Mouse (Mus musculus): Measurements from ENCODE around the gene Fndc3b.

Fndc3b gene

DNA sequence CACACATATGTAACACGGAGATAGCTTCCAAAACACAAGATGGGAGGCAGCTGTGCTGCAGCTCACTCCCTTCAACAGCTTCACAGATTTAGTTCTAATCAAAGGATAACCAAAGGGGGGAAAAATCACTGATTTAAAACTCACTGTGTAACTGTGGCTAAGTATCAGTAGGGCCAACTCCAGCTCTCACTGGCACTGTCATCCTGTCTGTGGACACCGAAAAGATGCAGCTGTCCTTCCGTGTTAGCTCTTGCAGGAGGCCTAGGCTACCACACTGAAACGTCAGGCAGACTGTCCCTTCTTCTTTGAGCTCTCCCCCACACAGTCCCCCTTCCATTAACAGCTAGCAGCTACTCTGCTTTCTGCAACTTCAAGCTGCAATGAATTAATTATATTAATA lies 89.9 kb downstream of the Fndc3b start:
- DNase-seq (ENCODE audit: low read depth): no peak

DNA sequence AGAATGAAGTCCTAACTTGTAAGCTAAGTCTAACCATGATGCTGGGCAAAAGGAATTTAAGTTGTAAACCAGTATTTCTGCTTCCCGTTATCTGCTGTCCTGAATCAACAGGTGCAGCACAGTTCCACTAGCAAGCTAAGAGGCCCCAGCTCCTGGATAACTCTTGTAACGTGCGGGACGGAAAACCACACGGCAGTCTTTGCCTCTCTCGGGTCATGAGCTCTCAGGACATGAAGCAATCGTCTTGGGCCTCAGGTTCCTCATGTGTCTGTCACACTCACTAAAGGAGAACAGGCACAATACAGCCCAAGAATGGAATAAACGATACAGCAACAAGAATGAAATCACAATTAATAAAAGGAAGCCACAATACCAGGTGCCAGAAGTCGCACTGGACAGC lies 93.4 kb downstream of the Fndc3b start:
- peak; percentile 42 for DNase-seq (ENCODE audit: low read depth)

DNA sequence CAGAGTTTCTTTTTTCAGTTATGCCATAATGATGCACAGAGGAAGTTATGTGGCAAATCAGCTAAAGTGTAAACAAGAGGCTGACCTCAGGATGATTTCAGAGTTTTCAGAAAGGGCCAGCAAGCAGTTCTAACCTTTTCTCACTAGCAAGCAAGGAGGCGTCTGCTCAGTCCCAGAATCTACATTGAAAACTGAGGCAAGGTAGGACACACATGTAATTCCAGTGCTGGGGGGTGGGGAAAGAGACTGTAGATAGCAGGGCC lies 93.9 kb downstream of the Fndc3b start:
- no peak for DNase-seq (ENCODE audit: low read depth)

DNA sequence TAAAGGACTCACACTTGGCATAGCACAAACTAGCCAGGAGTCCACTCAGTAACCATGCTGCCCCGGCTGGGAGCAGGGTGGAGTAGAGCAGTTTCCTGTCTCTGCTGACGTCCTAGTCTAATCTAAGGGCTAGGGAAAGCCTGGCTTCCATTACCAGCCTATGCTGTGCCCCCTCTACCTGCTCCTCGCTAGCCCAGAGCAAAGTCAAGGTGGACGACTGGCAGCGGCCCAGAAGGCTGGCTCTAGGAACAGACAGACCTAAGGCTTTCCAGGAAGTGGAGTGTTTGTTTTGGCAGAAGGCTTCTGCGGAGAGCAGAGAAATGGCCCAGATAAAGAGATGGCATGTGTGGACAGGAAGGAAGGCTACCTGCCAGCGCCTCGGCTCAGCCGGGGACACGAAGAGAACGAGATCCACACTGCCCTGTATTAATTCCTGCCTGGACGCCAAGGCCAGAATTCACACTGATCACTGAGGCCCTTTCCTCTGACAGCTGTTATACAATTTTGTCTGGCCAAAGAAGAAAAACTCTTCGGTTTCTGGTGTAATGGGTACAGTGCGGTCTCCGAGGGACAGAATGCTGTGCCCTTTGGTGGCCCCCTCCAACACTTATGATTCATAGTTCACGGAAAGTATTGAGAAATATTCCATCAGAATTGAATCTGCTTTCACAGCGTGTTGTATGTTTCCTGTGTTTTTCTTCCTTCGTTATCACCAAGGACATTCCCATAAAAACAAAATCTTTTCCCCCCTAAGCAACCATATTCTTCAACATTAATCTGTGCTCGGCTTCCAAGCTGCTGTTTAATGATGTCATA lies 94.5 kb downstream of the Fndc3b start:
- no peak for DNase-seq (ENCODE audit: low read depth)

DNA sequence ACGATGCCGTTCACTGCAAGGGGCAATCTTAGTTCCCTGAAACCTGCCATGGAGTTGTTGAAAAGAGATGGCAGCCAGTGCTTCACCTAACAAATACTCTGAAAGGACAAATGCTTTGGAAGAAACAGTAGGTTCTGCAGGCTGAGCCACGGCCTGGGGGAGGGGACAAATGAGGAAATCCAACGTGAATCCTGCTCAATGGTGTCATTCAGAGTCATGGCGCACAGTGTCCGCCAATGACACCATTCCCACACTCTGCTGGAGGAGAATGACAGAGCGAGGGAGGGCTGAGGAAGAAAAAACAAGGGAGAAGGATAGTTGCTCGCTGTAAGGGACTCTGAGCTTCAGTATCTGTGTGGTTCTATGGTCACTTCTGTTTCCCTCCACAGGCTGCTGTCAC lies 95.6 kb downstream of the Fndc3b start:
- no peak for DNase-seq (ENCODE audit: low read depth)

DNA sequence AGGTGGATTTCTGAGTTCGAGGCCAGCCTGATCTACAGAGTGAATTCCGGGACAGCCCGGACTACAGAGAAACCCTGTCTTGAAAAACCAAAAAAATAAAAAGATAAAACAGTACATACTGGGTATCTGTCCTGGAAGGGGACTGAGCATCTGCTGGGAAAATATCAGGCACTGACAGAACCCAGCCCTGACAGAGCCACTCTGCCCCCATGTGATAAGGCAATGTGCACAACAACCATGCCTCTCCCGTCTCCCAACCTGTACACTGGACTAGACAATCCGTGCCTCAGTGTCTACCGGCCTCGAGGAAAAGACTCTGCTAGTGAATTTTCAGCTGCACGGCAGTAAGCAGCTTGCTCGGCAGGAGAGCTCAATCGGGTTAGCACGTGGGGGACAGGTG lies 97.3 kb downstream of the Fndc3b start:
- no peak for DNase-seq (ENCODE audit: low read depth)

DNA sequence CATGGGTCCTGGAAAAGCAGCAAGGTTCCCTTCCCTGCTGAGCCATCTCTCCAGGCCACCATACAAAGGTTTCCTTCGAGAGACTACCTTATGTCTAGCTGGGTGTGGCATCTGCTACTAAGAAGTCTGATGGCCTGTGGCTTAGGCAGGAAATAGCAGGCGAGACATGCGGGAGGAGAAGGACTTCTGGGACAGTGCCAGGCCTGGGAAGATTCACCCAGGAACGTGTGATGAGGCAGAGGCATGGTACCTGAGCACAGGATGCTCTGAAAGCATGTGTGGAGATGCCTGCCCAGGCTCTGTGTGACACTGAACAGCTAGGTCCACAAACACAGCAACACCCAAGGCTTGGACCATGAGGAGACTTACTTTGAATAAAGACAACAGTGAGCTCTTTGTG lies 98.1 kb downstream of the Fndc3b start:
- no peak for DNase-seq (ENCODE audit: low read depth)

DNA sequence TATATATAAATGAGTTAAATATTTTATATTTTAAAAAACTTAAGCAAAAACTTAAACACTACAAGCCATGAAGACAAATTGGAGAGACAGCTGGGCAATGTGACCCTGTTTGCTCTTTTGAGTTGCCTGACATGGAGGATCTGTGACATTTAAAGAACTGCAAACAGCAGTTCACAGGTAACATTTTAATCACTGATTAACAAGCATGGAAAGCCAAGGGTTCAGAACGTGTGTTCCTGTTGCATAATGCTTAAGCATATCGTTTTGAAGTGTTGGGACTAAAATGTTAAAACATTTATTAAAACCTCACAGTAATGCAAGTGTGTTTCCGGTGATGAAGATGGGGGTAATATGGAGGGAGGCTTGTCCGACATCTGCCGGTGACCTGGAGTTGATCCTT lies 99.1 kb downstream of the Fndc3b start:
- DNase-seq (ENCODE audit: low read depth): no peak

DNA sequence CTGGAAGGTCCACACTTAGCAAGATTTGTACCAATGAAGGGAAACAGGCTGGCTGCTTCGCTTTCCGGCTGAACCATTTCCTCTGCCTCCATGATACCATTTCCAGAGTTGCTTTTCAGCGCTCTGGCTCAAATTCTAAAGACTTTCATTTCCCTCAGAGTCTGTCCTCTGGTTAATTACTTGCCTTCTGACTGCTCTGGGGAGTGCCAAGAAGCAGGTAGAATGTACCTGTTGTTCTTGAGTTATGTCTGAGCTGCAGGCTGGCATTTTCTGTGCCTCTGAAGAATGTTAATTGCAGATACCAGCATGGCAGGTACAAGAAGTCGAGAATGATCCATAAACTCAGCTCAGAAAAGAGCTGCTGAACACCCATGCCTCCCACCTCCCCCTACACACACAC lies 100.6 kb downstream of the Fndc3b start:
- DNase-seq (ENCODE audit: low read depth): no peak

DNA sequence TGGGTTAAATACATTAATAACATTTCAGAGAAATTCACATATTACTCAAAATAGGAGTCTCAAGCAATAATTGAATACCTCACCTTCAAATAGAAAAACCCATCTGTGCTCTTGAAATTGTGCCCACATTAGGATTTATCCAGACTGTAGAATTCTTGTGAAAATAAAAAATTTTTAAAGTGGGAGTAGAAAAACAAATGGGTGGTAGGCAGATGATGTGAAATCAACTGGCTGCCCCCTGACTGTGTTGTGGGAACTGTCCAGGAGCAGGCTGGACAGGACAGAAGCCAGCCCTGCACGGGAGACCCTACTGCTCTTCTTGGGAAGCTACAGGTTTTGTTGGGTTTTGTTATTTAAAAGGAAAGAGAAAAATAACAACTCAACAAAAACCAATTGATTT lies 101.0 kb downstream of the Fndc3b start:
- DNase-seq (ENCODE audit: low read depth): no peak

DNA sequence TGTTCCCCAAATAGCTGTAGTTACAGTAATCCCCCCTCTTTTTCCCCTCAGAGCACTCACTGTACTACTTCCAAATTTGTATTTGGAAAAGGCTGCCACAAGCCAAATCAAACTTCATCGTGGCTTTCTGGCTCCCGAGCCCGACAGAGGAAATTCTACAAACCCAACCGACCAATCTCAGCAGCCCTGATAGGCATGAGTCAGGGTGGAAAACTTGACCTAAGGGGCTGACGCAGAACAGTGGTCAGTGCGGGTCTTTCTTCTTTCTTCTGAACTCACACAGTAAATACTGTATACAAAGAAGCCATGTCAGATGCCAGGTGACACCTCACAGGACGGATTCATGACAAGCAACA lies 103.3 kb downstream of the Fndc3b start:
- DNase-seq (ENCODE audit: low read depth): no peak

DNA sequence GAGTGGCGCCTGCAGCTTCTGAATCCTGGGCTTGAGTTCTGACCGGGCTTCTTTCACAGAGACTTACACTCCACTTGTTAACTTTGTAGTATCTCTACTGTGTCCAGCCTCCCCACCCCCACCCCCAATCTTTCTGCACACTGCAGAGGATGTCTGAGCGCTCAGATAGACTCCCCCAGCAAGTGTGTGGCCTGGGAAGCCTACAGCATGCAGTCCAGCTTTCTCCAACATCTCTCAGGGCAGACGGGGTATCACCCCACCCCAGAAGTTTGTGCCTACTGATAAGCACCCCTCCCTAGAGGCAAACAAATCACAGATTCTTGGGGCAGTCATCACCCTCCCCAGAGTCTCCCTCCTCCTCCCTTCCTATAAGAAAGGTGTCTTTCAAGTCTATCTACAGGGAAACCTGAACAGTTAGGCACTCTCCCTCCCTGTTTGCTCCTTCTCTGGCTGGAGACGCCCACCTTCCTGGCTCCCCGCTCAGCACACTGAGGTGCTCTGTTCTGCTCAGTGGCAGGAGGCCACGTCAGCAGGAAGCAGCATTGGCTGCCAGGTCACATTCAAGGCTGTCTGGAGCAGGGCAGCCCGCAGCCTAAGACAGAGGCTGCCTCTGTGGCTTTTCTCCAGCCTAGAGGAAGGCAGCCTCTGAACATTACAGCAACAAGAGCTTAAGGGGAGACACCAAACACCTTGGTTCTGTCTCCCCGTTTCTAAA lies 103.9 kb downstream of the Fndc3b start:
- no peak for DNase-seq (ENCODE audit: low read depth)

DNA sequence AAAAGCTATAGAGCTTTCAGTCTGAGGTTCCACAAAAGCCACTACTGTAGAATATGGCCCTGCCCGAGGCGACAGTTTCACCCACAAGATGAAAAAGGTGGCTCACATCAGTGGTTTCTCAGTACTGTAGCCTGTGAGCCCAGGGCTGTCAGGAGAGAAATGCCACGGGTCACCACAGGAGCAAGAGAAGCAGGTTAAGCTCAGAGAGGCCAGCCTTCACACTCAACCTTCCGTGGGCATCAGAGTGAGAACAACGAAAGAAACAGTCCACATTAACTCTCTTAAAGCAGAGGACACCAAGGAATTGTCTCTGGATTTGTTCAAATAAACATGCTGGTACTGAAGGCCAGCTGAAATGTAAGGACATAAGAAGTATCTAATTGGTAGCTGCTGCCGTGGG lies 104.5 kb downstream of the Fndc3b start:
- DNase-seq (ENCODE audit: low read depth): no peak

DNA sequence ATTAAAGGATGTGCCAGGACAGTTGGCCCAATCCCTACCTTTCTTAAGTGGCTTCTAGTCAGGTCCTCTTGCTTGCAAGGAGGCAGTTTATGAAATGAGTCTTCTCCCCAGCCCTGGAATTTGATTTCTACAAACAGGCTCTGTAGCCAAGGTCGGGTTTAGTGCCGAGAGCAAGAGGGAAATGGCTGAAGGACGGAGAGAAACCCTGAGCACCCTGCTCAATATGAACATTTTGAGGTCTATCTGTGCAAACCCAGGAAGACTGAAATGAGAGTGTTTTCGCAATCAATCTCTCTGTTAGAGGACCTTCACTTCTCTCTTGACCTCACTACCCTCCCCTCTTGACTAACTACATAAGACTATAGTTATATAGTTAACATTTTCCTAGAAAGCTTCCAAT lies 105.5 kb downstream of the Fndc3b start:
- DNase-seq (ENCODE audit: low read depth): no peak

DNA sequence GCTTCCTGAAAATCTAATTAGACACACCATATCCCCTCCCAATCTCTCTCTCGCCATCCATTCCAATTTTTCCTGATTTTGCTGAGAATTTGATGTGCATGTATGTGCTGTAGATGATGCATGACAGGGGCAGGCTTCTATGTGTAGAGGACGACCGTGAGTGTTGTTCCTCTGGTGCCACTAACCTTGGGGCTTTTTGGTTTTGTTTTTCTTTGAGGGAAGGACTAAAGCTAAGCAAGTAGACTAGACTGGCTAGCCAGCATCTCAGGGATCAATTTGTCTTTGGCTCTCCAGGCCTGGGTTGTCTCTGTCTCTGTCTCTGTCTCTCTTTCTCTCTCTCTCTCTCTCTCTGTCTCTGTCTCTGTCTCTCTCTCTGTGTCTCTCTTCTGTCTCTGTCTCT lies 106.0 kb downstream of the Fndc3b start:
- DNase-seq (ENCODE audit: low read depth): no peak

DNA sequence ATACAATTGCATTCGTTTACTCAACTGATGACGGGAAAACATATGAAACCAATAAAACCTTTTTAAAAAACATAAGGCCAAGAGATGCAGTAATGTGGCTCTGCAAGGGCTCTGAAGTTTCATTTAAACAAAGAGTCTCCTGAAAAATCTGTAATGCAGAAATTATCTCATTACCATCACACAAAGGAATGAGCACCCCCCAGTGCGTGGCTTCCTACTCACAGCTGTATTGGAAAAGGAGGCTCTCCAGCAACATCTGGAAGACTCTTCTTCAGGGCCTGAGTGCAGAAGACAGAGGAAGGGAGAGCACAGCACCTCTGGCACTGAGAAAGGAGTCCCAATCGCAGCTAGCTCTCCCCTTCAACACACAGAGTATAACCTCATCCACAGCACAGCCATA lies 106.5 kb downstream of the Fndc3b start:
- DNase-seq (ENCODE audit: low read depth): no peak

DNA sequence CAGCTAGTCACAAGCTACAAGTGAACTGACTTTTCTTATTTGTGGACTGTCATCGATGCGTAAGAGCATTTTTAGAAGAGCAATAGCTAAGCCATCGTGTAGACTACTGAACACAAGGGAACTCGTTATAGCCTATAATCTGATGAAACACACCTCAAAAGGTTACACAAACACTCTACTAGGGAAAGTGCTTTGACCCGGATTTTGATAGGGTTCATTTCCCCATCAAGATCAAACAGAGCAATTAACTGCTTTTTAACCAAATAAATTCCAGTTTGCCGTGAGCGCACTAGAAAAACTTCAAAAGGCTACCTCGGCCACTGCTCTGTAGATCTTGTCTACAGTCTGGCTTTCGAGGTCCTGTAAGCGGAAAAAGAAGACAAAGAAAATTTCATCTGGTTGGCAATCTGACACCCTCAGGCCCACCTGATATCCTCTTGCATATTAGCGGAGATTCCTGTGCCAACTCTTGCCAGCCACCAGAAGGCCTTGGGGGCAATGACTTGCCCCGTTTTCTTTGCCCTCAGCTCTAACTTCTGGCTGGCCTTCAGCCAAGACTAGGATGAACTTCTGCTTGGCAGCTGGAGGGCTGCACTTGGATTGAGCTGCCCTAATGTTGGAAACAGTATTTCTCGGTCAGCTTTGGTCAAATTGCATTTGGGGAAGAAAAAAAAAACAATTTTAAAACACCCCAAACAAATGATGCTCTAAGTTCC lies 107.0 kb downstream of the Fndc3b start:
- DNase-seq (ENCODE audit: low read depth): no peak

DNA sequence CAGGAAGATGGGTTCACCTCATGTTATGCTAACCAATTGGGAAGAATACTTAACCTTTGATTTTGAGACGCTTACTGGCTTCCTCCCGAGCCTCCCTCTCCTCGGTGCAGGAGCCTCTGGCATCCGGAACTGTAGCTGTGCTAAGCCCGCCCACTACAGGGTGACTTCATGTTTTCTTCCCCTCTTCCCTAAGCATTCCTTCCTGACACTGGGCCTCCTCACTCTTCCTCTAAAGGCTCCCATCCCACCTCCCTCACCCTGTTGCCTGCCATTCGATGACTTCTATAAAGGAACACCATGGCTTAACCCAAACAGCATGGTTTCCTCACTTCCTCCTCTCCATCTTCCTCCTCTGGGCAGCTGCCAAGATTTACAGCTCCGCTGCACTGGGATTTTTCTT lies 110.5 kb downstream of the Fndc3b start:
- no peak for DNase-seq (ENCODE audit: low read depth)

DNA sequence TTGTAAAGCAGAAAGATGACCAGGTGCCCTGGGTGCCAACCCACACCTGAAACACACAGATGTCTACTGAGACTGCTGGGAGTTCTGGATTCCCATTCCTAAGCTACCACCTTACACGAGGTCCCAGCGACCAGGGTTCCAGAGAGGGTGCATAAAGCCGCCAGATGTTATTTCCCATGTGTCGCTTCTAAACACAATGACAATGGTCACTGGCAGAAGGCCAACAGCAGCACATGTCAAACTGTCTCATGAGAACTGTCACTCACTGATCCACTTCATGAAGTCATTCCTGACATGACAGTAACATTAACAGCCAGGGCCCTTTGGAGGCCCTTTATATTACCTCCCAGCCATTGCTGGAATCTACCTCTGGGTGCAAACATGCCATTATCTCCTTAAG lies 110.9 kb downstream of the Fndc3b start:
- DNase-seq (ENCODE audit: low read depth): no peak

DNA sequence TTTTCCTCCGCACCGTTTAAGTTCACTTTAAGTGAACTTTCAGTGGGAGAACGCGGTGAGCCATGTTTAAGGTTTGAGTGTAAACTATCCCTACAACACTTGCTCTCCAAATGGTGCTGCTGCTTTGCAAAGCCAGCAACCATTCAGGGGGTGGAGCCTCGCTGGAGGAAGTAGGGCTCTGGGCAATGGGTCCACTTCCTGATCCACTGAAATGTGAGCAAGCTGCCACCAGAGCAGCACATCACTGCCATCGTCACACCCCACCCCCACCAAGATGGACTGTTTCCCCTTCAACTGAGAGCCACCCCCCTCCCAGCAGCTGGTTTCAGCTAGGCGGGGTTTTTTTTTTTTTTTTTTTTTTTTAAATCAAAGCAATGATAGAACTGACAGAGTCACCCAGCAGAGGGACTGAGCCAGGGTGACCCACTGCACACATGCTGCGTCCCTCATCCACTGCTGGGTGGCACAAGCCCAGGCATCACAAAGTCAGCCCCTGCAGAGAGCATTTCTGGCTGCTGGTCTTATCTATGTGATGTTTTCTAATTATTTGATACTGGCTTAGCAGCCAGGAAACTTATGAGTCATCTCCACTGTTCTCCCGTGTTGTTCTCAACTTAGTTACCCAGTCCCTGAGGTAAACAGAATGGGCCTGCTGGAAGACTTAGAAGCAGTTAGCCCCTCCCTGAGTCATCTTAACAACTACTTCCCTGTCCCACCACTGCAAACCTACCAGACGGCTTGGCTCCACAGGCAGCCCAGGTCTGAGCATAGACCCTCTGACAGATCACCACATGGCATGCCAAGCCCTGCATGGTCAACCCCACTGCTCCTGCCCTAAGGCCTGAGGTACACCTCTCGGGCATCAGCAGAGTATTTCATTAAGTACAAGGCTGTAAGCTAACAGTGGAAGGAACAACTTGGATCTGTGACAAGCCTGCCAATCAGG lies 112.4 kb downstream of the Fndc3b start:
- no peak for DNase-seq (ENCODE audit: low read depth)

DNA sequence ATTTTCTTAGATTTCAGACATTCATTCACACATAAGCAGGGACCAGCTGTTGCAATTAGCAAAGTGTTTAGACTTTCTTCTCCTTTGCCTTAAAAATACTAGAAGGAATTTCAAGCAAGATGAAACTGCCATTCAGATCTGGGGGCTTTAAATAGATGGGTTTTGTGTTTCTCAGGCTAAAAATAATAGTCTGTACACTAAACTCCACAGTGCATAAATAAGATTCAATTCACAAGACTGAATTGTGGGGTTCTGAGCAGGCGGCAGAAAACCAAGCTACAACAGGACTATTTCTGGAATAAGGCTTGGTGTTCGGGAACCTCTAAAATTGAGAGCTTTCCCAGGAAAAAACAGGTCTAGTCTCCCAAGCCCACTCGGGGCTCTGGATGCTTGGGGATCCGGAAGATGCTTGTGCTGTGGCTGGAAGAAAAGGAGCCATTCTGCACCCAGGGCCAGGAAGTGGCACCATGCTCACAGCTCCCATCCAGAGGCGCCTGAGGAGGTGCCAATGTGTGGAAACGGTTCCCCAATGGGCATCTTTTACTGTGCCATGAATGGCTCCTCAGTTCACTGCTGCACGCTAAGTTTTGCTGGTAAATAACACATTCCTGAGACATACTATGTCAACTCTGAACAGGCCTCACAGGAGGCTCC lies 117.5 kb downstream of the Fndc3b start:
- DNase-seq (ENCODE audit: low read depth): no peak
